Mouse (Mus musculus) heart, postnatal 36 days (tissue): ENCODE measurements around the gene Rfx7. TPM values are rescaled to one million over a fixed set of nuclear protein-coding genes. Genes with fewer than 3 reads are reported as not detected.
A peak's percentile ranks its signal among the peaks of the same experiment; 100 is the strongest.

Experiments
- DNase-seq, 2 experiments: peaks; one replicate each; pipeline ENCODE4 v3.0.0; 2021 to 2022
- intact Hi-C: fragments of 180-260 bp; cut with DNase I; formaldehyde crosslinking; loops from one replicate; pipeline ENCODE4 v1.15.1; 2025
- total RNA-seq, 2 experiments: library from RNA; stranded (reverse); gene quantifications; 2 replicates each; pipeline ENCODE4 v1.2.3; 2021

The Rfx7 gene
- 1 to 10 TPM; 8.5 to 9.4 TPM for total RNA-seq

DNA sequence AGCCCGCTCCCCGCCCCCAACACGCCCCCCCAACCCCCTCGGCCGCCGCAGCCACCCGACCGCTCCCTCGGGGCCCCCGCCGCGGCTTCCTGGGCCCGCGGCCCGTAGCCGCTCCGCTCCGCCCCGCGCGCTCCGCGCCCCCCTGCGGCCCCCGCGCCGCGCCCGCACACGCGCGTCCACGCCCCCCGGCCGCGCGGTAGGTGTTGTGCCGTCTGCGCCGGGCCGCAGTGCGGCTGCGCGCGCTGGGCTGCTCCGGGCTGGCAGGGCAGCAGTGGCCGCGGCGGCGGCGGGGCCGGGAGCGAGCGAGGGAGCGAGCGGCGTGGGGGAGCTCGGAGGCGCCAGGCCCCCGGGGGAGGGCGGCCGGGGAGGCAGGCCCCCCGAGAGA is at the start of gene Rfx7:
Gene Rfx7 (plus strand): TSS at position 245 of the 385 bp plus-strand sequence.
- intact Hi-C loops, result loop anchor here (5.0 kb wide), 3 partner anchors 60 to 130 kb away; partner anchors contain the start of gene Nedd4
- peak in 1 of 2 experiments; percentile 68 for DNase-seq

DNA sequence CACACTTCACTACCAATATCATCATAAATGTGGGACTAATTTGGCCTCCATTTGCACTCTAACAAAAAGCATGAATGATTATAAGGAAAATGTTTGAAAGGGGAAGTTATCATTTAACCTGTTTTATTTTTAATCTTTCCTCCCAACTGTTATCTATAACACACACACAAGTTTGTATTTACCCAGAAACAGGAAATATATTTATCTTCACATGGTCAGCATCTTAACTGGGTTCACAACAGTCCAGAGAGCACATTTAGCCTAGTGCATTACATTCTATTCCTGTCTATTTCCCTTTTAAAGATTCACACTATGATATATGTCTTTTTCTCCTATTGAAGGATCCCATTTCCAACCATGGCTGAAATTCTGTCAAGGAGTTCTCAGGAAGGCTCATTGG is 43.5 kb upstream of the Rfx7 start:
- no peak for DNase-seq
- intact Hi-C loops, result no loop called here

DNA sequence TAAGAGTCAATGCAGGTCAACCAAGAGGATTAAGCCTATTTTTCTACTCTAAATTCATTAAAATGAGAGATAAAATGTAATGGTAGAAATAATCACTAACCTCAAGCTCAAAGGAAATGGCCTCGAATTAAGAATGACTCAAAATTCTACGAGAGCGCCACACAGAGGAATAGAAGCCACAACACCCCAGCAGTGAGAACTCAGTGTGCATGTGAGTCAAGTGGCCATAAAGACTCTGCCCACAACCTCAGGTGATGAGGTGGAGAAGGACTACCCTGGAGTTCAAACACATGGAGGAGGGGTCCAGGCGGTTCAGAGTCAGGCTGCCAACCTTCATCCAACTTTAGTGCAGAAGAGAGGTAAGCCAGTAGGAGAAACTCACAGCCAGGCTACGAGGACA is 42.9 kb upstream of the Rfx7 start:
- intact Hi-C loops, result no loop called here

DNA sequence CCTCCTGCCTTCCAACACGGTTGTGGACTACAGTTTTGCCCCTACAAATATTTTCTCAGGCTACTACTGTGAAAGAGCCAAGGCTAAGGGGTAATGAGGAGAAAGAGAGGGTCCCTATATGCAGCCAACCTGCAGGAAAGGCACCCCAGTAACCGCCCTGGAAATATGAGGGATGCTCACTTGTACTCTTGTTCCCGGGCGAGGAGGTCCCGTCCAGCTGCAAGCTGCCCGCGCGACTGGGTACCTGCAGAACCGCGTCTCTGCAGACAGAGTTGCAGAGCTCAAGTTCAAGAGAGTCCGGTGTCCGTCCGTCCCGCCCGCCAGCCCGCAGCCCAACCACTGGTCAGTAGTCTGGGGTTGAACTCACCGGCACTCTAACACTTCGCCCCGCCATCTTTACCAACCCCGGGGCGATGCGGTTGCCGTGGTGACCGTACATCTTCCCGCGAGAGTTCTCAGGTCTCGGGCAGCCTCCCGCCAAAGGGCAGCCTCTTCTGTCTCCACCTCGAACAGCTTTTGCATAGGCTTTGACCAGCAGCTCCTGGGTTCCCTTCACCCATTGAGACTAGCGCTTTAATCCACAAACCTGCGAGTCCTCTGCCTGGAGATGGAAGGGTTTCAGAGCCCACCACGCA is 40.4 kb upstream of the Rfx7 start:
- intact Hi-C loops, result no loop called here

More for the DNA sequence above, 42.9 kb upstream of the Rfx7 start:
- no peak for DNase-seq

DNA sequence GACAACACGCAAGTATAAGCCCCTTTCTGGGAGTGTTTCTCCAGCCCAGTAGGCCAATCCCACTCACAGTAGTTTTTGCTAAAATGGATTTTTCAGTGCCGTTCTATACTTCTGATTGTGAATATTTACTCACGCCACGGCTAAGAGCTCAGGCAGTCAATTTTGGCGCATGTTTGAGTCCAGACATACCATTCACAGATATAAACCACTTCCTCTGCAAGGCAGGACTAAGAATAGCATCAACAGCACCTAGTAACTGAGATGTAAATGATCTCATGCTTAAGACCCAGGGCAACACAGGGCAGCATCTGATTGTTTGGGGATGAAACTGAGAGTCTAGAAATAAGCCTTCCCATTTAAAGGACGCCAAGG is 39.9 kb upstream of the Rfx7 start, which contains the start of gene Tex9:
Gene Tex9 (minus strand): TSS at position 19 of the 372 bp plus-strand sequence.
- intact Hi-C loops, result no loop called here
- DNase-seq, result no peak

More for the DNA sequence above, 40.4 kb upstream of the Rfx7 start:
- DNase-seq, result peak; percentile 85 to 89

DNA sequence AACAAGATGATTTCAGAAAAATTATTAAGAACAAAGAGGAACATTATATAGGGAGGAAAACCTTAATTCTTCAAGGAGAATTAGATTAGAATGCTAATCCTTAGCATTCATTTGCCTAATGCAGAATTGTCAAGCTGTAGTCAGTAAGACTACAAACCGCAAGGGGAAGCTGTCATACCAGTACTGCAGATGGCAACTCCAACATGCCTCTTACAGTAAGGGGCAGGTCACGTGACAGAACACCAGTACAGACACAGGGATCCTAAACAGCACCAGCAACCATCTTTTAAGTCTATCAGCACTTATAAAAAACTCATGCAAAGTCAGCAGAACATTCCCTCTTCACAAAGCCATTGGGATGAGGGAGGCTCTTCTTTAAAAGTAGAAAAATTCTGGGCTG is 38.6 kb upstream of the Rfx7 start:
- intact Hi-C loops, result no loop called here

DNA sequence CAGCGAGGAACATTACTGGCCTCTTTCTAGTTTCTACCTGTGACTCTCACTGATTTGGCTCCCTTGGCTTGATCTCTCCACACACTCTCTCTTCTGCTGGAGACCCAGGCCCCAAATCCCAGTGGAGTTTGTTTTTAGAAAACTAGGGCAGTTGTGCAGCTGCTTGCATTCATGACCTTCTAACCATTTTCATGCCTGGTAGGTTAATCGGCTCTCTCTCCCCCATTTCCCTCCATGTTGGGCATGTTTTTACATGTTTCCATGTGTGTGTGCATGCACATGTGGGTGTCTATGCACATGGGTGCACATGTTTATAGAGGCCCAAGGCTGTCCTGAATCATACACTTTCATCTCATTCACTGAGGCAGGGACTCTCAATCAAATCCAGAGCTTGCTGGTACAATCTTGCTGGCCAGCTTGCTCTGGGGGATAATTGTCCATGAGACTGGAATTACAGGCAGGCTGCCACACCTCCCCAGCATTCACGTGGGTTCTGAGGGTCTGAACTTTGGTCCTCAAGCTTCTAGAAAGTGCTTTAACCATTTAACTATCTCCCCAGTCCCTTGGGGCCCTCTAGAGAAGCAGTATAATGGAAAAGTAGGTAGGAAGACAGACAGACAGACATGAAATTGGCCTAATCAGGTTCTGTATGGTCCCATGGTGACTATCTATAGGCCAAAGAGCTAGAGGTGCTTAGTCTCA is 37.9 kb upstream of the Rfx7 start:
- DNase-seq, result no peak
- intact Hi-C loops, result no loop called here

More for the DNA sequence above, 38.6 kb upstream of the Rfx7 start:
- DNase-seq, result no peak

DNA sequence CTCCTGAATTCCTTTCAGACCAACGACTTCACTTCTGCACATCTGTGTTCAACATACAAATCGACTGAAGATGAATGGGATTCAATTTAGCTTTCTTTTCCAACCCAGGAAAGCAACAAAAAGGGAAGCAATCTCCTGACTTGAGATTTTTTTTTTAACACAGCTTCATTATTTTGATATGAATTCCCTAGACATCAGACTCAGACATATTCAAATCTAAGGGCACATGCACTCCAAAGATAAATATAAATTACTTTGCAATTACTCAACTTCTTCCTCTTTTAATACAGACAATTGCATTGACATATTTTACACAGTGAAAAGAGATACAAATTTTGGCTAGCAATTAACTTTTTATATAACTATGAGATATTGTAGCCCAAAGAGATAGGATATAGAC is 35.3 kb upstream of the Rfx7 start:
- intact Hi-C loops, result no loop called here
- DNase-seq, result no peak

DNA sequence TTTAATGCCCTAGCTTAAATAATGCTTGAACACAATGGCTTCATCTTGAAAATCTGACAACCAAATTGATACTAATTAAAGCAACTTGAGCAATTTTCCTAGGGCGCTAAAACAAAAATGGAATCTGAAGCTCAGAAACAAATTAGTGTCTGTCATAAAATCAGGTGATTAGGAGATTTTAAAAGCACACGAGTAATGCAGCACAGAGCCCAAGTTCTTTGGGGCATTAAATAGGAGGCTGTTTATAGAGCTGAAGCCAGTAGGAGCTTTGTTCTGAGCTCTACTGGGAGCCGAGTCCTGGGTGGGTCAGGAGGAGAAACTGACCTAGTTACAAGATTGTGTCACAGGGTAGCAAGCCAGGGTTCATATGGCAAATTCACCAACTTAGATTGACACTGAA is 34.9 kb upstream of the Rfx7 start:
- no peak for DNase-seq
- intact Hi-C loops, result no loop called here

DNA sequence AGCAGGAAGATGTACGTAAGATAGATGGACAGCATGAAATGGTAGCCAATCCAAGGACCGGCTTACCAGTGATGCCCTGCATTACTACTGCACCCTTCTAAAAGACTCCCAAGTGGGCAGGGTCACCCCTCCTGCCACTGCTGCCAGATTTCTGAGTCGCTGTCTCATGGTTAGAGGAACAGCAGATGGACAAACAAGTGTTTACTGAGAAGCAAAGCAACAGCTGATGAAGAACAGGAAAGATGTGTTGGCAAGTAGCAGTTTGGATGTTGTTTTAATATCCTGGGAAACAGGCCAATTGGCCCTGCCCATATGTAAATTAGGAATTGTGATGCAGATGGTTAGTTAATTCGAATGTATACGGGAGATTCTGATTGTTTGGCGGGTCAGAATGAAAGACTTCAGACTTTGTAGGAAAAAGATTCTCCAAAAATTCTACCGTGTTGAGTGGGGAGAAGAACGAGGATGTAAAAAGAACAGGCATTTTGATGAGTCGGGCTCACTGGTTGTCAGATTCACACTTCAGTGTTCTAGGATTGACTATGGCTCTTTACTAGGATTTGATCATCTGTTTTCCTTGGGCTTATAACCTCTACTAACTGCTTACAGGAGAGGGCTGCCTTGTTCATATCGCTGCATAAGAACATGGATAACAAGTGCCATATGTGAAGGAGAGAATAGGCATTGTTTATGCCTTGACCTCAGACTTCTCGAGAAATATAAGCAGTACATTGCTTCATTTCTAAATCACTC is 19.6 kb upstream of the Rfx7 start:
- intact Hi-C loops, result no loop called here
- no peak for DNase-seq

DNA sequence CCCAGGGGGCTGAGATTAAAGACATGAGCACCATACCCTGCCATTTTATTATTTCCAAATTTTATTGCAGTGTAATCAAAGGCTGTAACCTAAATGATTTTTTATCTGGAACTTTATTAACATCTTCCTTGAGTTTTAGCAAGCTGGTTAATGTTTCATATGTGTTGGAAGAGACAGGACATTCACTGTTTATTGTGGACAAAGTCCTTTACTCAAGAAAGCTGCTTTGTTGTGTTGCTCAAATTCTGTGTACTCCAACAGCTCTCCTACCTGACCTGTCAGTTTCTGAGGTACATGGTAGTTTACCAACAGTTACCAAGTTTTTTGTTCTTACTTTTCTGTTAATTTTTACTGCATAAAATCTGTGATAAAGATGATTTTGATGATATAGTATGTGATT is 16.7 kb upstream of the Rfx7 start:
- intact Hi-C loops, result no loop called here
- DNase-seq, result no peak

DNA sequence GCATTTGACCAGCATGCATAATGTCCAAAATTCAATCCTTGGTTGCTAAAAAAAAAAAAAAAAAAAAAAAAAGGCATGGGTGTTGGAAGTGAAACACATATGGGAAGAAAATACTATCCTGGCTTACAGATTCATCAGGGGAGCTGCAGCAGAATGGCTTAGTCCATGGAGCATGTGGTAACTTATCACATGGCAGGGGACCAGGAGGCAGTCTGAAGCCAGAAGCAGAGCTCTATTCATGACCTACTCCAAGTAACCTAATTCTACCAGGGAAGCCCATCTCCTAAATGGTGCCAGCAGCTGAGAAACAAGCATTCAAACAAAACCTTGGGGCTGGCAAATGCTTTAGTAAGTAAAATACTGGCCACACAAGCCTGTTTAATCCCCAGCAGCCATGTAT is 12.8 kb upstream of the Rfx7 start:
- peak in 1 of 2 experiments; percentile 13 for DNase-seq
- intact Hi-C loops, result no loop called here

DNA sequence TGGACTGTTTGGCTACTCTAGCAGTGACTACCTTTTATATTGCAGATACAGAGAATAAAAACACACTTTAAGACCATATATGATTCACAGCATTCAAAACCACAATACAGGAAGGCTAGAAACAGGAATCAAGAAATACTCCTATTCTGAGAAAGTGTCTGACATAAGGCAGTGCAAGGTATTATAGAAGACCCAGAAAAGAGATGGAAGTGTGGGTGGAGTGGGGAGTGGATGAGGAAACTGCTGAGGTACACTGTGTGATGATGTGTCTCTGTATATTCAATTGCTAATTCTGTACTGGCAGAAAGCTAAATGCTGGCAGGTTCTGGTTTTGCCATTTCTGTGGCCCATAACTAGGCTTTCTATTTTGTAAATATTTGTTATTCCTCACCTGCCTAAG is 11.2 kb upstream of the Rfx7 start:
- intact Hi-C loops, result no loop called here
- DNase-seq, result no peak

DNA sequence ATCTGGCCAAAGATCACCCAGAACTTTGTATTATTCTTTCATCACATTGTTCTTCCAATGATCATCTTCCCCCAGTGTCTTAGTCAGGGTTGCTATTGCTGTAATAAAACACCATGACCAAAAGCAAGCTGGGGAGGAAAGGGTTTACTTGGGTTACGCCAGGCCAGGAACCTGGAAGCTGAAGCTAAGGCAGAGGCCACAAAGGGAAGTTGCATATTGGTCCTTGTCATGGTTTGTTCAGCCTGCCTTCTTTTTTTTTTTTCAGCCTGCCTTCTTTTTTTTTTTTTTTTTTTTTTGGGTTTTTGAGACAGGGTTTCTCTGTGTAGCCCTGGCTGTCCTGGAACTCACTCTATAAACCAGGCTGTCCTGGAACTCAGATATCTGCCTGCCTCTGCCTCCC is 5.9 kb upstream of the Rfx7 start:
- intact Hi-C loops, result no loop called here
- no peak for DNase-seq

DNA sequence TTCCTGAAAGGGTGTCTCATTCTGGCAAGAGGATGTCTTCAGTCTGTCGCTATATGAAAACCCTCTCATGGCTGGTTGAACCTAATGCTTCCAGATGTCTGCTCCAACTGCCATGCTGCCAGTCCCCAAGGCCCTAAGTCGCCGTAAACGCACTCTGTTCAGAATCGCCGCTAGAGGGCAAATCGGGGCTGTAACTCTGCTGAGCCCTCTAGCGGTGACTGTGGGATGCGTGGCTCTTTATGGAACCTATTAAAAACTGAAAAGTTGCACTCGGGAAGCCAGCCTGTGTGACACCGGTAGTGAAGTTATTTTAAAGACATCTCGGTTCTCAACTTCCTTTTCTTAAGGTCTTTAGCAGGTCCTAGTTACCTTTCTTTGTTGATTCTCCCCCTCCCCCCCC is 1.8 kb upstream of the Rfx7 start:
- intact Hi-C loops, result loop anchor here (5.0 kb wide), 3 partner anchors 62 to 132 kb away; partner anchors contain the start of gene Nedd4
- DNase-seq, result peak; percentile 84

DNA sequence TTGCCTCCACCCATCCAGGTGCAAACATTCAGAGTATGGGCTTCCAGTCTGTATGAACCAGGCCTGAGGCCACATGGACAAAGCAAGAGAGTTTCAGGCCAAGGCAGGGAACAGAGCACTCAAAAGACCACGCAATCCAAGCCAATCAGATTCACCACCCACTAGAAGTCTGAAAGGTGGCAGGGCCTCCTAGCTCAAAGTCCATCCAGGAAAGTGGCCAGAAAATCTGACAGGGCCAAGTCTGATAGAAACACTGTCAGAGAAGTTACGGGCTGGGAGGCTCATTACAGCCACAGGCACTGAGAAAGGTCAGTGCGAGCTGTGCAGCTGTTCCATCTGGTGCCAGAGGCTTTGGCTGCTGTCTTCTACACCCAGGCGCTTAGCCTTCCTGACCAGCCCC is 1.2 kb upstream of the Rfx7 start:
- intact Hi-C loops, result loop anchor here (5.0 kb wide), 3 partner anchors 61 to 131 kb away; partner anchors contain the start of gene Nedd4
- peak in 1 of 2 experiments; percentile 21 for DNase-seq

DNA sequence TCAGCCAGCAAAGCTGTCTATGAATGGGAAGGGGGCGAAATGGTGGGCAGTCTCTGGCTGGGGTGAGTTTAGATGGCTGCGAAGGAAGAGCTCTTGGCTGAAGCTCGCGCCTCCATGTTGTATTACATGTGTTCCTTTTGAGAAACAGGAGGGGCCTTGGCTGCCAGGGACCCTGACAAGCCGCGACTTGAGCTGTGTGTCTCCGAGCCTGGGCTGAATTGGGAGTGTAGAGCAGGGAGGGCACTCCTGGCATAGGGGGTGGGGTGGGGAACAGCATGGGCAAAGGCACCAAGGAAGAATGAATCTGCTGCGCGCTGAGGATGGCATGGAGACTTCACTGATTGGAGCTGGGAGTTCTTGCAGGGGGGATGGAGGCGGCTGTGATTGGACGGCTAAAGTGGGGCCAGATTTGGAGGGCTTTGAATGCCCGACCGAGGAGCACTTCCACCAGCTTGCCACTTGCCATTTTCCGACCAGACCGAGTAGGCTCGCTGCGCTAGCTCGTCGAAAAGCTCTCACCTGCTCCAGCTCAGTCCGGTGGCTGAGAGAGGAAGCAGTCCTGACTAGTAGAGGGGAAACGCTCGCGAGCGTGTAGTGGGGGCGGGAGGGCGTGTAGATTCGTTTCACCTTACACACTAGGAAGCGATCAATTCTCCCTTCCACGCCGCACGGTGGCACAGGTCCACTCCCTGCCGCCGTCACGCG is 597 bp upstream of the Rfx7 start:
- intact Hi-C loops, result loop anchor here (5.0 kb wide), 3 partner anchors 61 to 131 kb away; partner anchors contain the start of gene Nedd4
- peak; percentile 63 to 79 for DNase-seq

DNA sequence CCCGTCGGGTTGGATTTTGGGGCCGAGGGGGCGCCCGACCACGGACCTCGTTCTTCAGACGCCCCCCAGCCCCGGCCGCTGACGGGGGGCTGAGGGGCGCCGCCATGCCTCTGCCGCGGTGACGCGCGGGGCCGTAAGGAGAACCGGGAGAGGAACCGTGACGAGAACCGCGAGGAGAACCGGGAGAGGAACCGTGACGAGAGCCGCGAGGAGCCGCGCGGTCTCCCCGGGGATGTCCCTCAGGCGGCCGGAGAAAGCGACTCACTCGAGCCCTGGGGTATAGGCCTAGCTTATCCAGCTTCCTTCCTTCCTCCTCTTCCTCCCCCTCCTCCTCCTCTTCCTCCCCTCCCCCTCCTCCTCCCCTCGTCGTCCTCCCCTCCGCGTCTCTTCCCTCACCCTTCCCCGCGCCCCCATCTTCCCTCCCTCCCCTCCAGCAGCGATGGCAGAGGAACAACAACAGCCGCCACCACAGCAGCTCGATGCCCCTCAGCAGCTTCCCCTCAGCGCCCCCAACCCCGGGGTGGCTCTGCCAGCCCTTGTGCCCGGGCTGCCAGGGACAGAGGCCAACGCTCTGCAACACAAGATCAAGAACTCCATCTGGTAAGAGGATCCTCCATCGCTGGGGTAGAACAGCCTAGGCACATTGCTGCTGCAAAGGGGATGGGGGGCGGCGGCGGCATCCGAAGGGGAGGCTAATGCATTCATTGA is 495 bp downstream of the Rfx7 start:
- DNase-seq, result peak; percentile 57 to 68
- intact Hi-C loops, result loop anchor here (5.0 kb wide), 3 partner anchors 60 to 130 kb away; partner anchors contain the start of gene Nedd4

DNA sequence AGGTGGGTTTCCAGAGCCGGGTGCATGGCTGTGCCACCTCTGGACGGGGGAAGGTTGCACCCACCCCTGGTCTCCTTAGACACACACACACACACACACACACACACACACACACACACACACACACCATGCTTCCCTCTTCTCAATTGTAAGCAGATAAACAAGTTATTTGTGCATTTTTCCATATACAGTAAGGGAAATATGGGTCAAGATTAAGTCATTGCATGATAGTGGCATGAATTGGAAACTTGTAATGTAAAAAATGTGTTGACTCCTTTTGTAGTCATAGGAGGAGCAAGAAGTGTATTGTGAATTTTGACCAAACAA is 1.0 kb downstream of the Rfx7 start:
- intact Hi-C loops, result loop anchor here (5.0 kb wide), 3 partner anchors 59 to 129 kb away; partner anchors contain the start of gene Nedd4
- no peak for DNase-seq

DNA sequence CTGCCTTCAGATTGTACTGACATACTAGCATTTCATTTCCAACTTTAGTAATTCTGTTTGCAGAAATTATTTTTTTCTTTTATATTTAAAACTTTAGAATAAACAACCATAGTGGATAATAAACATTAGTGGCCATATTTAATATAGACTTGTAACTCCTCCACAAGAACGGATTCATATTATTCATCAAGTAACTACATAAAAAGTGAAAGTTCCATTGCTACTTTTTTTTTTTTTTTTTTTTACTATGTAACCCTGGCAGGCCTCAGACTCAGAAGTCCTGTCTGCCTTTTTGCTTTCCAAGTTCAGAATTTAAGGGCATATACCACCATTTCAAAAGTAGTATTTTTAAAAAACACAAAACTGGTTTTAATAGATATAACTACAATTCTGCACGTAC is 2.9 kb downstream of the Rfx7 start:
- intact Hi-C loops, result loop anchor here (5.0 kb wide), 3 partner anchors 57 to 127 kb away; partner anchors contain the start of gene Nedd4
- DNase-seq, result no peak
